Mouse (Mus musculus) CH12.LX (cell line): ENCODE data around the gene Cnot11. TPM values are rescaled to one million over a fixed set of nuclear protein-coding genes. Genes with fewer than 3 reads are reported as not detected.

Experiments
- DNase-seq: peaks from one replicate; pipeline ENCODE4 v3.0.0-alpha.2; 2013; ENCODE audit errors: extremely low read depth
- H3K27ac ChIP-seq: 2 replicates; pipeline ENCODE4 v1.5.1; 2012; ENCODE audit warnings: low read depth, mild to moderate bottlenecking, control low read depth, moderate library complexity; ENCODE audit not compliant: insufficient read depth
- H3K27me3 ChIP-seq: replicated peaks from 2 replicates; pipeline ENCODE3; 2012; ENCODE audit warnings: inconsistent platforms
- H3K36me3 ChIP-seq, 2 experiments: replicated peaks in 1 of 2; 2 replicates each; pipeline versions ENCODE3 to v1.6.1; 2012; ENCODE audit warnings: inconsistent platforms in 1 of 2, low read length in 1 of 2, mild to moderate bottlenecking in 1 of 2, mixed read lengths in 1 of 2, moderate library complexity in 1 of 2; ENCODE audit not compliant: control insufficient read depth in 1 of 2, insufficient read depth in 1 of 2
- H3K4me1 ChIP-seq, 2 experiments: 2 replicates each; pipeline ENCODE4 v1.6.1; 2012; ENCODE audit warnings: inconsistent platforms in 1 of 2, moderate library complexity in 1 of 2; ENCODE audit not compliant: insufficient read depth in 2 of 2, control insufficient read depth in 1 of 2
- H3K4me2 ChIP-seq: 2 replicates; pipeline ENCODE4 v1.6.1; 2012; ENCODE audit warnings: low read depth, mild to moderate bottlenecking, control low read depth; ENCODE audit not compliant: poor library complexity, insufficient read depth, severe bottlenecking
- H3K4me3 ChIP-seq, 3 experiments: fragments of 150-350 bp in 1 of 3; sonication (generic) in 1 of 3; replicated peaks in 1 of 3; 2 replicates each; pipeline versions ENCODE3 to v1.5.1; 2011 to 2012; ENCODE audit warnings: low read depth in 2 of 3, low read length in 2 of 3, mild to moderate bottlenecking in 2 of 3, moderate library complexity in 2 of 3, control low read depth in 1 of 3, improper control_type of control experiment in 1 of 3, inconsistent platforms in 1 of 3, mixed read lengths in 1 of 3; ENCODE audit not compliant: poor library complexity in 1 of 3
- H3K79me2 ChIP-seq: replicated peaks from 2 replicates; pipeline ENCODE4 v1.6.1; 2012; ENCODE audit warnings: mild to moderate bottlenecking, moderate library complexity; ENCODE audit not compliant: control insufficient read depth, poor library complexity, insufficient read depth, severe bottlenecking; ENCODE audit errors: extremely low read depth
- H3K9ac ChIP-seq: 2 replicates; pipeline ENCODE4 v1.6.1; 2012; ENCODE audit warnings: low read depth, mild to moderate bottlenecking, control low read depth, moderate library complexity; ENCODE audit not compliant: insufficient read depth
- H3K9me3 ChIP-seq: replicated peaks from 2 replicates; pipeline ENCODE3; 2012; ENCODE audit warnings: low read length, inconsistent platforms, mixed read lengths
- CHD2 ChIP-seq: IDR thresholded peaks from 2 replicates; pipeline ENCODE4 v1.6.1; 2011; ENCODE audit warnings: low read length, improper control_type of control experiment
- CTCF ChIP-seq, 2 experiments: IDR thresholded peaks in 1 of 2; conservative IDR thresholded peaks in 1 of 2; 2 replicates each; pipeline ENCODE4 v1.5.1; 2011 to 2012; ENCODE audit warnings: low read depth in 2 of 2, low read length in 2 of 2, improper control_type of control experiment in 1 of 2, inconsistent platforms in 1 of 2, mild to moderate bottlenecking in 1 of 2, moderate library complexity in 1 of 2
- EP300 ChIP-seq: IDR thresholded peaks from 2 replicates; pipeline ENCODE4 v1.6.1; 2011; ENCODE audit warnings: low read length, improper control_type of control experiment
- ETS1 ChIP-seq: conservative IDR thresholded peaks from 2 replicates; pipeline ENCODE4 v1.6.1; 2012; ENCODE audit warnings: low read depth, mild to moderate bottlenecking, inconsistent platforms, low read length, improper control_type of control experiment, moderate library complexity
- HCFC1 ChIP-seq: IDR thresholded peaks from 2 replicates; pipeline ENCODE4 v1.6.1; 2012; ENCODE audit warnings: low read depth, mild to moderate bottlenecking, inconsistent platforms, low read length, improper control_type of control experiment
- JUN ChIP-seq: IDR thresholded peaks from 2 replicates; pipeline ENCODE4 v1.6.1; 2011; ENCODE audit warnings: low read depth, mild to moderate bottlenecking, low read length, improper control_type of control experiment, moderate library complexity; ENCODE audit not compliant: insufficient read depth
- MAFK ChIP-seq: IDR thresholded peaks from 2 replicates; pipeline ENCODE4 v1.6.1; 2011; ENCODE audit warnings: low read length, improper control_type of control experiment; ENCODE audit not compliant: insufficient replicate concordance
- MEF2A ChIP-seq: IDR thresholded peaks from 2 replicates; pipeline ENCODE4 v1.6.1; 2014; ENCODE audit warnings: low read depth, mild to moderate bottlenecking, inconsistent platforms, low read length, improper control_type of control experiment, borderline replicate concordance
- MXI1 ChIP-seq: IDR thresholded peaks from 2 replicates; pipeline ENCODE4 v1.6.1; 2011; ENCODE audit warnings: mild to moderate bottlenecking, low read depth, low read length, improper control_type of control experiment
- MYC ChIP-seq: IDR thresholded peaks from 2 replicates; pipeline ENCODE4 v1.6.1; 2011; ENCODE audit warnings: low read depth, mild to moderate bottlenecking, improper control_type of control experiment, low read length
- NELFE ChIP-seq: IDR thresholded peaks from 2 replicates; pipeline ENCODE4 v1.6.1; 2011; ENCODE audit warnings: low read depth, low read length, improper control_type of control experiment
- NRF1 ChIP-seq: IDR thresholded peaks from 2 replicates; pipeline ENCODE4 v1.6.1; 2014; ENCODE audit warnings: low read depth, mild to moderate bottlenecking, inconsistent platforms, low read length, improper control_type of control experiment, moderate library complexity
- PAX5 ChIP-seq: IDR thresholded peaks from 2 replicates; pipeline ENCODE4 v1.6.1; 2012; ENCODE audit warnings: low read length, inconsistent platforms, mixed read lengths
- POLR2AphosphoS2 ChIP-seq: IDR thresholded peaks from 2 replicates; pipeline ENCODE4 v1.6.1; 2011; ENCODE audit warnings: low read depth, low read length, improper control_type of control experiment
- RAD21 ChIP-seq: IDR thresholded peaks from 2 replicates; pipeline ENCODE4 v1.6.1; 2011; ENCODE audit warnings: low read depth, mild to moderate bottlenecking, low read length, improper control_type of control experiment, moderate library complexity
- SIN3A ChIP-seq: IDR thresholded peaks from 2 replicates; pipeline ENCODE4 v1.6.1; 2012; ENCODE audit warnings: low read length, improper control_type of control experiment, inconsistent platforms
- SMC3 ChIP-seq: IDR thresholded peaks from 2 replicates; pipeline ENCODE4 v1.6.1; 2011; ENCODE audit warnings: low read depth, low read length, improper control_type of control experiment
- UBTF ChIP-seq: IDR thresholded peaks from 2 replicates; pipeline ENCODE4 v1.6.1; 2012; ENCODE audit warnings: low read depth, mild to moderate bottlenecking, inconsistent platforms, low read length, improper control_type of control experiment, moderate library complexity
- USF2 ChIP-seq: conservative IDR thresholded peaks from 2 replicates; pipeline ENCODE4 v1.6.1; 2011; ENCODE audit warnings: low read depth, low read length, improper control_type of control experiment
- ZC3H11A ChIP-seq: IDR thresholded peaks from 2 replicates; pipeline ENCODE4 v1.6.1; 2012; ENCODE audit warnings: low read depth, mild to moderate bottlenecking, inconsistent platforms, low read length, improper control_type of control experiment
- ZMIZ1 ChIP-seq: IDR thresholded peaks from 2 replicates; pipeline ENCODE4 v1.6.1; 2012; ENCODE audit warnings: low read depth, mild to moderate bottlenecking, inconsistent platforms, low read length, improper control_type of control experiment
- dilution Hi-C: fragments of 300-500 bp; cut with MboI; formaldehyde crosslinking; loops from 2 replicates; pipeline ENCODE4 v1.14.3; 2020; ENCODE audit warnings: low sequenced_read_pairs; ENCODE audit not compliant: extremely low pct_unique_long_range_greater_than_20kb, extremely low pct_ligation_motif_present
- in situ Hi-C: fragments of 300-500 bp; cut with MboI; formaldehyde crosslinking; loops from 3 replicates; pipeline ENCODE4 v1.14.3; 2019; ENCODE audit warnings: low sequenced_read_pairs, low pct_ligation_motif_present, low pct_unique_long_range_greater_than_20kb, mixed read lengths
- polyA plus RNA-seq: library from polyadenylated mRNA; unstranded; fragments of >175 nt; gene quantifications from 2 replicates; pipeline ENCODE4 v1.2.1, GENCODE M21; 2012; ENCODE audit warnings: low read depth; ENCODE audit not compliant: insufficient read length
- total RNA-seq, 2 experiments: library from RNA; depleted of rRNA; stranded (reverse); fragments of 300-350 nt in 1 of 2; fragments of >200 nt in 1 of 2; gene quantifications; 2 replicates each; pipeline ENCODE4 v1.2.3; 2012 to 2014

Gene Cnot11
- total and polyA plus RNA-seq, 3 experiments, result 15.3 to 34.9 (median 28.6) TPM

- no peaks in the 10 kb centered on the region for H3K4me1 ChIP-seq
- H3K27ac ChIP-seq, result no peak overlapping the region
- H3K36me3 ChIP-seq, result no peaks in the 10 kb centered on the region
- H3K79me2 ChIP-seq, result no peaks in the 10 kb centered on the region
- TF ChIP-seq NELFE (no peak), CTCF (conservative IDR thresholded peaks at IDR 0.05 in 1 of 2, IDR thresholded peaks at IDR 0.05 in 1 of 2; ENCODE audit: low read depth in 2 of 2, low read length in 2 of 2) (peak; percentile 68 to 81), EP300 (no peak), RAD21 (peak; percentile 77), SMC3 (peak; percentile 65)
- H3K9ac ChIP-seq, result no peak overlapping the region
- H3K4me3 ChIP-seq, result no peak overlapping the region
- no peak overlapping the region for H3K4me2 ChIP-seq
- DNase-seq, result peak; percentile 36
- peaks cover 11% of the 10 kb centered on the region for H3K9me3 ChIP-seq
- dilution Hi-C loops, result no loop called here
- in situ Hi-C loops, result no loop called here
- no peaks in the 10 kb centered on the region for H3K27me3 ChIP-seq
Measured at GRCm38 (mm10) chr1:39522519-39522918, 12.3 kb upstream of the Cnot11 start.

GRCm38 (mm10) chr1:39525763-39526162 is 9.0 kb upstream of the Cnot11 start:
- Histone ChIP-seq H3K4me2 (no peak overlapping the region), H3K27me3 (no peaks in the 10 kb centered on the region), H3K36me3 (no peaks in the 10 kb centered on the region), H3K9ac (no peak overlapping the region), H3K4me3 (no peak overlapping the region), H3K79me2 (no peaks in the 10 kb centered on the region), H3K9me3 (no peaks in the 10 kb centered on the region), H3K4me1 (0 out of 4 replicates have a peak, but pooled peaks cover 0 to 2% of the 10 kb centered on the region in 2 experiments), H3K27ac (no peak overlapping the region)
- TF ChIP-seq ETS1, result no peak
- TF ChIP-seq PAX5, result no peak
- no peak for TF ChIP-seq RAD21
- TF ChIP-seq JUN, result no peak
- no peak for TF ChIP-seq CHD2
- TF ChIP-seq MAFK, result no peak
- DNase-seq, result no peak
- dilution Hi-C loops (no loop called here), in situ Hi-C loops (no loop called here)

- H3K9ac ChIP-seq, result no peak overlapping the region
- H3K9me3 ChIP-seq, result no peaks in the 10 kb centered on the region
- H3K27me3 ChIP-seq, result no peaks in the 10 kb centered on the region
- no peaks in the 10 kb centered on the region for H3K36me3 ChIP-seq
- no peak for TF ChIP-seq ZMIZ1
- TF ChIP-seq MXI1, result no peak
- TF ChIP-seq CHD2, result no peak
- TF ChIP-seq NRF1, result no peak
- TF ChIP-seq POLR2AphosphoS2, result no peak
- no peak for TF ChIP-seq MYC
- TF ChIP-seq SIN3A, result no peak
- no peak for TF ChIP-seq UBTF
- TF ChIP-seq HCFC1, result no peak
- TF ChIP-seq ZC3H11A, result no peak
- no peak for TF ChIP-seq MEF2A
- no peak for TF ChIP-seq RAD21
- no peak for TF ChIP-seq USF2
- no peak for TF ChIP-seq ETS1
- in situ Hi-C loops (no loop called here), dilution Hi-C loops (no loop called here)
- DNase-seq, result no peak
- H3K4me1 ChIP-seq, result 0 out of 4 replicates have a peak, but pooled peaks cover 0 to 2% of the 10 kb centered on the region in 2 experiments
- H3K79me2 ChIP-seq, result no peaks in the 10 kb centered on the region
- no peak overlapping the region for H3K4me3 ChIP-seq
- H3K4me2 ChIP-seq, result no peak overlapping the region
- H3K27ac ChIP-seq, result no peak overlapping the region
Measured at GRCm38 (mm10) chr1:39526371-39527167, 8.2 kb upstream of the Cnot11 start.
